ENCODE assay signal across 17 mouse cellular contexts in the genomic region with DNA sequence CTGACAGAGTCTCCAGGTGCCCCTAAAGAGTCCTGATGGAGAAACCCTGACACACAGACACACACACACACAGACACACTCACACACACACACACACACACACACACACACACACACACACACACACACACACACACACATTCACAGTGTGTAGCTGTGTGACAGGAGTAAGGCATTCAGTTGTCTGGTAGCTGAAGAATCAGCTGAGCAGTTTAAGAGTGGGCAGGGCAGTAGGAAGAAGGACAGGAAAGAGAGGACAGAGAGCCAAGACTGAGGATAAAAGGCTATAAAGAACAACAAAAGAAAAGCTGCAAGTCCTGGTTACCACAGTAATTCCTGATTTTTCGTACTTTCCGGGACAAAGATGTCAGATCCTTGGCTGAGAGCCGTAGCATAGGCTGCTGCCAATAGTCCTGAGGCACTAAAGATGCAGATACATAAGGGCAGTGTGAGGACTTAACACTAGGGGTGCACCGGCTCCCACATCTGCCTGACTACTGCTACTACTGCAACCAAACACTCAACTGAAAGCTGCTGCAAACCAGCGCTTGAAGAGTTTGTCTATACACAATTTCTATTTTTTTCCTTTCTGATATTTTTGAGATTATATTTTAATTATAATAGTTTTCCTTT.
DNase-seq lines count a peak whose midpoint lies in the region; ATAC-seq and TF ChIP-seq lines count a peak whose summit lies in the region.
"Had no signal": no experiment of that assay in that cellular context is flagged by ENCODE, and none has a peak within 500 bp of the region (broad histone marks: within the 10 kb centered on the region; RNA-seq: fewer than 3 reads in every experiment).

No protein-coding gene starts in this region.

- DNase-seq in embryonic facial prominence, embryonic 14.5 days (ENCODE audit: low spot score), result peak; percentile 2
- DNase-seq in embryonic facial prominence, embryonic 10.5 days (ENCODE audit: low spot score), result no peak
- peak; percentile 8 for DNase-seq in kidney, postnatal 10 days
- no peak for DNase-seq in kidney, adult 9 months
- DNase-seq in midbrain, embryonic 14.5 days, result peak; percentile 19
- no peak for DNase-seq in midbrain, embryonic 10.5 days (ENCODE audit: low spot score)
- no peak for DNase-seq in stomach, postnatal 0 days (ENCODE audit: low spot score)
- no peak for DNase-seq in heart, adult 2 months
- DNase-seq: adrenal gland, postnatal 25 days; cerebellum, postnatal 36 days; gastrocnemius, postnatal 25 days; lung, adult 18-20 months; retina, postnatal 1 day; thymus, postnatal 25 days had no signal

- no peak overlapping the region for H3K4me2 ChIP-seq in embryonic facial prominence, embryonic 14.5 days (ENCODE audit: low read depth, low read length)
- no peak overlapping the region for H3K4me2 ChIP-seq in midbrain, embryonic 14.5 days (ENCODE audit: low read length)
- no peak overlapping the region for H3K4me2 ChIP-seq in stomach, postnatal 0 days (replicated peaks; ENCODE audit: low read depth)
- H3K4me2 ChIP-seq: heart, embryonic 11.5 days; limb, embryonic 13.5 days; midbrain, embryonic 12.5 days had no signal

- intact Hi-C loops in heart, adult 2 months (cut with DNase I), result no loop called here

- H3K9ac ChIP-seq in embryonic facial prominence, embryonic 14.5 days (ENCODE audit: low read depth, low read length), result no peak overlapping the region
- no peak overlapping the region for H3K9ac ChIP-seq in midbrain, embryonic 14.5 days (replicated peaks; ENCODE audit: low read length)
- H3K9ac ChIP-seq in stomach, postnatal 0 days (ENCODE audit: low read length), result no peak overlapping the region
- no peak overlapping the region for H3K9ac ChIP-seq in heart, adult 2 months (ENCODE audit: low read depth, low read length)
- H3K9ac ChIP-seq: limb, embryonic 13.5 days; midbrain, embryonic 12.5 days had no signal

- no peak overlapping the region for H3K4me3 ChIP-seq in embryonic facial prominence, embryonic 14.5 days (ENCODE audit: low read depth, low read length)
- H3K4me3 ChIP-seq in embryonic facial prominence, embryonic 10.5 days, result no peak overlapping the region
- H3K4me3 ChIP-seq in midbrain, embryonic 14.5 days (replicated peaks; ENCODE audit: low read depth, low read length), result no peak overlapping the region
- no peak overlapping the region for H3K4me3 ChIP-seq in midbrain, embryonic 10.5 days
- H3K4me3 ChIP-seq in stomach, postnatal 0 days (ENCODE audit: low read depth, low read length), result no peak overlapping the region
- no peak overlapping the region for H3K4me3 ChIP-seq in heart, adult 2 months
- H3K4me3 ChIP-seq: limb, embryonic 13.5 days; midbrain, embryonic 12.5 days had no signal

- no peak for TF ChIP-seq POLR2A in heart, adult 2 months (IDR thresholded peaks at IDR 0.05; ENCODE audit: insufficient read depth, low read depth, low read length)

- H3K79me2 ChIP-seq in heart, adult 2 months (replicated peaks; ENCODE audit: control insufficient read depth, insufficient read depth, low read length), result no peaks in the 10 kb centered on the region

- no peak; the same call in 1 of the 2 replicates for ATAC-seq in embryonic facial prominence, embryonic 14.5 days (ENCODE audit: low read depth)
- ATAC-seq in midbrain, embryonic 14.5 days (ENCODE audit: low FRiP score, low TSS enrichment), result no peak
- no peak for ATAC-seq in stomach, postnatal 0 days (ENCODE audit: low FRiP score, low TSS enrichment)

- WGBS in embryonic facial prominence, embryonic 14.5 days, result 68% methylated on average over 5 of the region's 5 CpGs
- WGBS in embryonic facial prominence, embryonic 10.5 days, result 79% methylated on average over 5 of the region's 5 CpGs
- WGBS in midbrain, embryonic 14.5 days, result 58% methylated on average over 5 of the region's 5 CpGs
- WGBS in midbrain, embryonic 10.5 days, result 75% methylated on average over 5 of the region's 5 CpGs
- WGBS in stomach, postnatal 0 days, result 63% methylated on average over 5 of the region's 5 CpGs
- WGBS in heart, adult 2 months, result 42% methylated on average over 5 of the region's 5 CpGs

- no peaks in the 10 kb centered on the region for H3K4me1 ChIP-seq in embryonic facial prominence, embryonic 14.5 days (ENCODE audit: control insufficient read depth, insufficient read depth, low read length)
- H3K4me1 ChIP-seq in embryonic facial prominence, embryonic 10.5 days, result no peaks in the 10 kb centered on the region
- no peaks in the 10 kb centered on the region for H3K4me1 ChIP-seq in midbrain, embryonic 14.5 days (ENCODE audit: control insufficient read depth, insufficient read depth, low read length)
- H3K4me1 ChIP-seq in midbrain, embryonic 10.5 days, result no peaks in the 10 kb centered on the region
- no peaks in the 10 kb centered on the region for H3K4me1 ChIP-seq in stomach, postnatal 0 days (replicated peaks; ENCODE audit: control insufficient read depth, insufficient read depth)
- H3K4me1 ChIP-seq in heart, adult 2 months (ENCODE audit: control insufficient read depth, insufficient read depth, low read length), result no peaks in the 10 kb centered on the region
- H3K4me1 ChIP-seq: limb, embryonic 13.5 days; midbrain, embryonic 12.5 days had no signal

- no peak overlapping the region for H3K27ac ChIP-seq in embryonic facial prominence, embryonic 14.5 days (replicated peaks; ENCODE audit: low read depth, low read length)
- H3K27ac ChIP-seq in embryonic facial prominence, embryonic 10.5 days (replicated peaks), result no peak overlapping the region
- H3K27ac ChIP-seq in midbrain, embryonic 14.5 days (replicated peaks; ENCODE audit: low read depth, low read length), result no peak overlapping the region
- no peak overlapping the region for H3K27ac ChIP-seq in midbrain, embryonic 10.5 days (replicated peaks)
- no peak overlapping the region for H3K27ac ChIP-seq in stomach, postnatal 0 days (replicated peaks)
- no peak overlapping the region for H3K27ac ChIP-seq in heart, adult 2 months
- H3K27ac ChIP-seq: limb, embryonic 13.5 days; midbrain, embryonic 12.5 days had no signal

- no peaks in the 10 kb centered on the region for H3K27me3 ChIP-seq in embryonic facial prominence, embryonic 14.5 days (replicated peaks; ENCODE audit: control insufficient read depth, insufficient read depth, low read length)
- 0 out of 2 replicates have a peak, but pooled peaks cover 3% of the 10 kb centered on the region for H3K27me3 ChIP-seq in embryonic facial prominence, embryonic 10.5 days (replicated peaks; ENCODE audit: low read depth, poor library complexity, severe bottlenecking)
- no peaks in the 10 kb centered on the region for H3K27me3 ChIP-seq in midbrain, embryonic 14.5 days (ENCODE audit: control insufficient read depth, insufficient read depth, low read length)
- no peaks in the 10 kb centered on the region for H3K27me3 ChIP-seq in midbrain, embryonic 10.5 days (ENCODE audit: low read depth, poor library complexity, severe bottlenecking)
- H3K27me3 ChIP-seq in stomach, postnatal 0 days (ENCODE audit: control insufficient read depth, insufficient read depth, low read length), result no peaks in the 10 kb centered on the region
- no peaks in the 10 kb centered on the region for H3K27me3 ChIP-seq in heart, adult 2 months (ENCODE audit: control insufficient read depth, insufficient read depth, low read length)
- H3K27me3 ChIP-seq: limb, embryonic 13.5 days; midbrain, embryonic 12.5 days had no signal

- H3K36me3 ChIP-seq in embryonic facial prominence, embryonic 14.5 days (ENCODE audit: control insufficient read depth, insufficient read depth, low read length), result no peaks in the 10 kb centered on the region
- no peaks in the 10 kb centered on the region for H3K36me3 ChIP-seq in embryonic facial prominence, embryonic 10.5 days (replicated peaks)
- no peaks in the 10 kb centered on the region for H3K36me3 ChIP-seq in midbrain, embryonic 14.5 days (ENCODE audit: control insufficient read depth, insufficient read depth, low read length)
- H3K36me3 ChIP-seq in midbrain, embryonic 10.5 days, result no peaks in the 10 kb centered on the region
- H3K36me3 ChIP-seq in stomach, postnatal 0 days (ENCODE audit: control insufficient read depth, insufficient read depth, low read length), result no peaks in the 10 kb centered on the region
- H3K36me3 ChIP-seq in heart, adult 2 months (ENCODE audit: control insufficient read depth, insufficient read depth, low read length), result no peaks in the 10 kb centered on the region
- H3K36me3 ChIP-seq: limb, embryonic 13.5 days; midbrain, embryonic 12.5 days had no signal

- TF ChIP-seq CTCF in stomach, postnatal 0 days (IDR thresholded peaks at IDR 0.05; ENCODE audit: low read depth), result peak; percentile 23; the same call in 1 of the 2 replicates
- no peak for TF ChIP-seq CTCF in heart, adult 2 months (IDR thresholded peaks at IDR 0.05)

- TF ChIP-seq EP300 in stomach, postnatal 0 days (optimal IDR thresholded peaks at IDR 0.05), result no peak
- TF ChIP-seq EP300 in heart, adult 2 months (IDR thresholded peaks at IDR 0.05; ENCODE audit: insufficient read depth, low read depth, low read length), result no peak

- H3K9me3 ChIP-seq in embryonic facial prominence, embryonic 14.5 days (ENCODE audit: control insufficient read depth, low read length), result no peaks in the 10 kb centered on the region
- no peaks in the 10 kb centered on the region for H3K9me3 ChIP-seq in embryonic facial prominence, embryonic 10.5 days
- H3K9me3 ChIP-seq in midbrain, embryonic 14.5 days (ENCODE audit: control insufficient read depth, low read length), result no peaks in the 10 kb centered on the region
- no peaks in the 10 kb centered on the region for H3K9me3 ChIP-seq in midbrain, embryonic 10.5 days (replicated peaks)
- no peaks in the 10 kb centered on the region for H3K9me3 ChIP-seq in stomach, postnatal 0 days (ENCODE audit: control insufficient read depth, low read length)
- H3K9me3 ChIP-seq: limb, embryonic 13.5 days; midbrain, embryonic 12.5 days had no signal

Comparison
In these comparisons a context has a peak if more than half of its experiments do, and no peak if none do; other contexts are left out.
1. DNase-seq: peak in embryonic facial prominence, embryonic 14.5 days (single experiment), kidney, postnatal 10 days (single experiment) and midbrain, embryonic 14.5 days (single experiment); none in embryonic facial prominence, embryonic 10.5 days (single experiment), kidney, adult 9 months (single experiment), midbrain, embryonic 10.5 days (single experiment), stomach, postnatal 0 days (single experiment) and heart, adult 2 months (0 of 2).